Mouse (Mus musculus): ENCODE results near the gene Gtf3c1. TPM values are rescaled to one million over a fixed set of nuclear protein-coding genes. Genes with fewer than 3 reads are reported as not detected.
A peak's percentile ranks its signal among the peaks of the same experiment; 100 is the strongest.

Gtf3c1 gene
- polyA plus RNA-seq, 1 experiment from 2014 or later = 4.8 TPM

DNA sequence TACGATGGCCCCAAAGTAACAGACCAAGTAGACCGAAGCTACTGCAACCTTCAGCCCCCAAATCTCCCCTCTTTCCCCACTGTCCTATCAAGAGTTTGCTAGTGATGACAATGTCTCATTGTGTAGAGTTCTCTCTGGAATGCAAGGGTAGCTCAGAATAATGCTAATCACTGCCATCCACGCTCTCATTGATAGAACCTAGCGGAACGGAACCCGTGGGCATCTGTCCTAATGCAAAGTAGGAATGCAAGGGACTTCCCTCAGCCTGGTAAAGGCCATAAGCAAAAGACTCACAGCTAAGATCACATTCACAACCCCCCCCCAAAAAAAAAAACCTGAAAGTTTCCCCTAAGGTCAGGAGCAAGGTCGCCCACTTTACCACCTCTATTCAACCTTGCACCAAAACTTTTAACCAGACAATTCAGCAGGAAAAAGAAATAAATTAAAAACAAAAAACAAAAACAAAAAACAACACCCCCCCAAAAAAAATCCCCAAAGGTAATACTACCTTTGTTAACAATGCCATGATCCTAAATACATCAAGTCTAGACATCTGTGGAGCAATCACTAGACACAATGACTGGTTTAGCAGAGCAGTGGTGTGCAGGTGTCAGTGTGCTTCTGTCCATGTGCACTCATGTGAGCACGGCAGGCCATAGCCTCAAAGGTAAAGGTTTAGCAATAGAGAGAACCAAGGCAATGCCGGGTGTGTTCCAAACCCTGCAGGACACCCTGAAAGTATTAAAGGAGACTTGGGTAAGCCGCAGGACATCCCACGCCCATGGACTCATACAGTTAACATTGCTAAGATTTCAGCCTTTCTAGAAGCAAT, 109.8 kb downstream of the Gtf3c1 start:
- peaks cover 17% of the 10 kb centered on the region for H3K4me1 ChIP-seq (ENCODE audit: insufficient read depth)
- H3K4me2 ChIP-seq (ENCODE audit: low read depth, low read length) = no peak overlapping the region
- no peak for ATAC-seq
- DNase-seq = no peak
- H3K9ac ChIP-seq (replicated peaks) = no peak overlapping the region
- H3K27me3 ChIP-seq (ENCODE audit: insufficient read depth, low read length) = no peaks in the 10 kb centered on the region
- no peak for TF ChIP-seq CTCF (IDR thresholded peaks at IDR 0.05; ENCODE audit: low read depth)
- no peak for TF ChIP-seq EP300 (IDR thresholded peaks at IDR 0.05; ENCODE audit: low read depth)
- H3K9me3 ChIP-seq (ENCODE audit: low read length) = no peaks in the 10 kb centered on the region
- no peaks in the 10 kb centered on the region for H3K36me3 ChIP-seq (replicated peaks; ENCODE audit: insufficient read depth, low read length)
- 82% methylated on average over 11 of the region's 11 CpGs for WGBS (ENCODE audit: insufficient replicate concordance)
- H3K27ac ChIP-seq (ENCODE audit: low read depth) = no peak overlapping the region
- H3K4me3 ChIP-seq (ENCODE audit: low read depth, low read length) = no peak overlapping the region

DNA sequence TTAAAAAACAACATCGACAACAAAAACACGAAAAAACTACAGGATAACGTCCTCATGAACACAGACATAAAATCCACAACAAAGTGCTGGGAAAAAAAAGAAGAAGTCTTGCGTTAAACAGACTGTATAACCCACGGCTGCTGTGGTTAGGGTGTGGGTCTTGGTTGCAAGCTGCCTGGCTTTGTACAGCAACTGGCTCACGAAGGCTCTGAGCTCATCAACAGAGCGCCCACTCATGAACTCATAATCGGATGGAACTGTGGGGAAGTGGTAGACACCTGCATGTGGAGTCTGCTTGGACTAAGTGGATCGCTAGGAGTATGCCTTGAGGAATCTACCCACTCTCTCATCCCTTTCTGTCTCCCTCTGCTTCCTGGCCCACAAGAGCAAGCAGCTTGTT, 110.5 kb downstream of the Gtf3c1 start:
- no peak overlapping the region for H3K4me2 ChIP-seq (ENCODE audit: low read depth, low read length)
- no peak for ATAC-seq
- H3K36me3 ChIP-seq (replicated peaks; ENCODE audit: insufficient read depth, low read length) = no peaks in the 10 kb centered on the region
- no peak overlapping the region for H3K9ac ChIP-seq (replicated peaks)
- no peak overlapping the region for H3K4me3 ChIP-seq (ENCODE audit: low read depth, low read length)
- no peaks in the 10 kb centered on the region for H3K9me3 ChIP-seq (ENCODE audit: low read length)
- no peak overlapping the region for H3K27ac ChIP-seq (ENCODE audit: low read depth)
- DNase-seq = no peak
- H3K27me3 ChIP-seq (ENCODE audit: insufficient read depth, low read length) = no peaks in the 10 kb centered on the region
- peaks cover 15% of the 10 kb centered on the region for H3K4me1 ChIP-seq (ENCODE audit: insufficient read depth)
- TF ChIP-seq CTCF (IDR thresholded peaks at IDR 0.05; ENCODE audit: low read depth) = no peak
- TF ChIP-seq EP300 (IDR thresholded peaks at IDR 0.05; ENCODE audit: low read depth) = no peak
- 44% methylated on average over 9 of the region's 9 CpGs for WGBS (ENCODE audit: insufficient replicate concordance)

DNA sequence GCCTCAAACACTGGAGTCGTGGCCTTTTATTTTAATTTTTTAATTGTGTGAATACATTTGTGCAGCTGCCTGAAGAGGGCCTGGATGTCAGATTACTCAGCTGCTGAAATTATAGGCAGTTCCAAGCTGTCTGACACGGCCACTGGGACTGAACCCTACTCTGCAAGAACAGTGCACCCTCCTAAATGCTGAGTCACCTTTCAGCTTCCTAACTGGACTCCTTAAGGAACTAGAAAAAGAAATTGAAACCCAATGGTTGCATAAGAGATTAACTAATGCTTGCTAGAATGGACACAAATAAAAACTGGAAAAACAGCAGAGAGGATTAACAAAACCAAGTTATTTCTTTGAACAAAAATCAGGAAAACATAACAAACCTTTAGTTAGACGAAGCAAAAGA, 111.2 kb downstream of the Gtf3c1 start:
- Histone ChIP-seq H3K36me3 (replicated peaks; ENCODE audit: insufficient read depth, low read length) (no peaks in the 10 kb centered on the region), H3K4me1 (ENCODE audit: insufficient read depth) (peaks cover 12% of the 10 kb centered on the region), H3K27ac (ENCODE audit: low read depth) (no peak overlapping the region), H3K9ac (replicated peaks) (no peak overlapping the region), H3K9me3 (ENCODE audit: low read length) (no peaks in the 10 kb centered on the region), H3K4me3 (ENCODE audit: low read depth, low read length) (no peak overlapping the region), H3K4me2 (ENCODE audit: low read depth, low read length) (no peak overlapping the region), H3K27me3 (ENCODE audit: insufficient read depth, low read length) (no peaks in the 10 kb centered on the region)
- DNase-seq (no peak), ATAC-seq (no peak)
- TF ChIP-seq EP300 (IDR thresholded peaks at IDR 0.05; ENCODE audit: low read depth) (no peak), CTCF (IDR thresholded peaks at IDR 0.05; ENCODE audit: low read depth) (no peak)
- WGBS (ENCODE audit: insufficient replicate concordance) = 46% methylated on average over 3 of the region's 3 CpGs

DNA sequence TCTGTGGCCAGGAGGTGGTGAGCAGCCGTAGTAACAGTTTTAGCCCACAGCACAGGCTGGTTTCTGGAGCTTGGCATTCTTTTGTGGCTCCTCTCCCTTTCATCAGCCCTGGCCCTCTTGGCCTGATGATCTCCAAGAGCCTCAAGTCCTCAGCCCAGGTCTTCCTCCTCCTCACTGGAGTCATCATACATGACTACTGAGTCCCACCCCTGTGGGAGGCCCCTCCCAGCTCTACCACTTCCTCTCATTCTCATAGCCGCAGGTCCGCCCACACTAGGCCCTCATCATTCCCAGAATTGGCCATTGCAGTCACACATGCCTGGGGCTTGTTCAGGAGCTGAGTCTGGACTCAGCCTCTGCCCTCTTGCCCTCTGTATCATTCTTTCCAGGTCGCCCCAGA, 113.7 kb downstream of the Gtf3c1 start:
- 43% methylated on average over 4 of the region's 4 CpGs for WGBS (ENCODE audit: insufficient replicate concordance)
- peaks cover 4% of the 10 kb centered on the region for H3K4me1 ChIP-seq (ENCODE audit: insufficient read depth)
- H3K4me2 ChIP-seq (ENCODE audit: low read depth, low read length) = no peak overlapping the region
- H3K9ac ChIP-seq (replicated peaks) = no peak overlapping the region
- H3K4me3 ChIP-seq (ENCODE audit: low read depth, low read length) = no peak overlapping the region
- peak; percentile 36; the same call in 1 of the 2 replicates for ATAC-seq
- TF ChIP-seq EP300 (IDR thresholded peaks at IDR 0.05; ENCODE audit: low read depth) (no peak), CTCF (IDR thresholded peaks at IDR 0.05; ENCODE audit: low read depth) (no peak)
- no peaks in the 10 kb centered on the region for H3K27me3 ChIP-seq (ENCODE audit: insufficient read depth, low read length)
- H3K9me3 ChIP-seq (ENCODE audit: low read length) = no peaks in the 10 kb centered on the region
- no peak overlapping the region for H3K27ac ChIP-seq (ENCODE audit: low read depth)
- no peak for DNase-seq
- H3K36me3 ChIP-seq (replicated peaks; ENCODE audit: insufficient read depth, low read length) = no peaks in the 10 kb centered on the region

Other genes starting within 250 kb of the Gtf3c1 start
- gene Nsmce1, start 216.2 kb downstream of the Gtf3c1 start, polyA plus RNA-seq (2015; fragmentation: Nextera tagmentation; extraction: Ambion mirVana) = 47.6 and 49.2 TPM in 2 replicates
- gene Il4ra, start 155.7 kb downstream of the Gtf3c1 start, polyA plus RNA-seq (2015; fragmentation: Nextera tagmentation; extraction: Ambion mirVana) = 8.7 and 9.5 TPM in 2 replicates
- 0.70 TPM in 2 replicates for gene Il21r, start 104.4 kb downstream of the Gtf3c1 start, polyA plus RNA-seq (2015; fragmentation: Nextera tagmentation; extraction: Ambion mirVana)
- 1.2 and 1.3 TPM in 2 replicates for gene D430042O09Rik, start 108 bp upstream of the Gtf3c1 start, polyA plus RNA-seq (2015; fragmentation: Nextera tagmentation; extraction: Ambion mirVana)